Mouse (Mus musculus) liver, embryonic 14.5 days (tissue): ENCODE measurements around the gene Ctss.

Source experiments
- CTCF ChIP-seq: IDR thresholded peaks from 2 replicates; pipeline ENCODE4 v1.5.1; 2016; ENCODE audit warnings: antibody characterized with exemption, low read depth, control low read depth
- EP300 ChIP-seq: IDR thresholded peaks from 2 replicates; pipeline ENCODE4 v1.6.1; 2016; ENCODE audit warnings: antibody characterized with exemption, low read depth

DNA sequence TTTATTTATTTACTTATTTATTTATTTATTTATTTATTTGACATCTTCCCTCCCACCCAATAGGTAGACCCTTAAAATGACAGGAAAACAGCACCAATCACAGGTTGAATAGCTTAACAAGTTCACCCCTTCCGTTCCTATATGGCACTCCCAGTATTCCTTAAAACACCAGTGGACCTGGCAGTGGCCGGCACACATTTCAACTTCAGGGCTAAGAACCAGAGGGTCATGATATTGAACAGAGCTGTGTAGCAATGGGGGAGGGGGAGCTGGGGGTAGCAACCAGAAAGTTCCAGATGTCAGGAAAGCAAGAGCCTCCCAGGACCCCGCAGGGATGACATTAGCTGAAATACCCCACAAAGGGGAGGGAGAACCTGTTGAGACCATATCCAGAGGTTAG lies 6.5 kb upstream of the Ctss start:
- TF ChIP-seq CTCF (no peak), EP300 (no peak)
